Mouse (Mus musculus) CH12.LX (cell line): Measurements from ENCODE around the gene Sik3. TPM values are rescaled to one million over a fixed set of nuclear protein-coding genes. Genes with fewer than 3 reads are reported as not detected.

Experiments
- DNase-seq: peaks from one replicate; pipeline ENCODE4 v3.0.0-alpha.2; 2013; ENCODE audit errors: extremely low read depth
- H3K27ac ChIP-seq: 2 replicates; pipeline ENCODE4 v1.5.1; 2012; ENCODE audit warnings: low read depth, mild to moderate bottlenecking, control low read depth, moderate library complexity; ENCODE audit not compliant: insufficient read depth
- H3K27me3 ChIP-seq: replicated peaks from 2 replicates; pipeline ENCODE3; 2012; ENCODE audit warnings: inconsistent platforms
- H3K36me3 ChIP-seq, 2 experiments: replicated peaks in 1 of 2; 2 replicates each; pipeline versions ENCODE3 to v1.6.1; 2012; ENCODE audit warnings: inconsistent platforms in 1 of 2, low read length in 1 of 2, mild to moderate bottlenecking in 1 of 2, mixed read lengths in 1 of 2, moderate library complexity in 1 of 2; ENCODE audit not compliant: control insufficient read depth in 1 of 2, insufficient read depth in 1 of 2
- H3K4me1 ChIP-seq, 2 experiments: 2 replicates each; pipeline ENCODE4 v1.6.1; 2012; ENCODE audit warnings: inconsistent platforms in 1 of 2, moderate library complexity in 1 of 2; ENCODE audit not compliant: insufficient read depth in 2 of 2, control insufficient read depth in 1 of 2
- H3K4me2 ChIP-seq: 2 replicates; pipeline ENCODE4 v1.6.1; 2012; ENCODE audit warnings: low read depth, mild to moderate bottlenecking, control low read depth; ENCODE audit not compliant: poor library complexity, insufficient read depth, severe bottlenecking
- H3K4me3 ChIP-seq, 3 experiments: fragments of 150-350 bp in 1 of 3; sonication (generic) in 1 of 3; replicated peaks in 1 of 3; 2 replicates each; pipeline versions ENCODE3 to v1.5.1; 2011 to 2012; ENCODE audit warnings: low read depth in 2 of 3, low read length in 2 of 3, mild to moderate bottlenecking in 2 of 3, moderate library complexity in 2 of 3, control low read depth in 1 of 3, improper control_type of control experiment in 1 of 3, inconsistent platforms in 1 of 3, mixed read lengths in 1 of 3; ENCODE audit not compliant: poor library complexity in 1 of 3
- H3K79me2 ChIP-seq: replicated peaks from 2 replicates; pipeline ENCODE4 v1.6.1; 2012; ENCODE audit warnings: mild to moderate bottlenecking, moderate library complexity; ENCODE audit not compliant: control insufficient read depth, poor library complexity, insufficient read depth, severe bottlenecking; ENCODE audit errors: extremely low read depth
- H3K9ac ChIP-seq: 2 replicates; pipeline ENCODE4 v1.6.1; 2012; ENCODE audit warnings: low read depth, mild to moderate bottlenecking, control low read depth, moderate library complexity; ENCODE audit not compliant: insufficient read depth
- H3K9me3 ChIP-seq: replicated peaks from 2 replicates; pipeline ENCODE3; 2012; ENCODE audit warnings: low read length, inconsistent platforms, mixed read lengths
- BHLHE40 ChIP-seq: IDR thresholded peaks from 2 replicates; pipeline ENCODE4 v1.6.1; 2011; ENCODE audit warnings: mild to moderate bottlenecking, low read depth, low read length, improper control_type of control experiment
- CHD2 ChIP-seq: IDR thresholded peaks from 2 replicates; pipeline ENCODE4 v1.6.1; 2011; ENCODE audit warnings: low read length, improper control_type of control experiment
- ELF1 ChIP-seq: IDR thresholded peaks from 2 replicates; pipeline ENCODE4 v1.6.1; 2014; ENCODE audit warnings: low read depth, mild to moderate bottlenecking, inconsistent platforms, low read length, improper control_type of control experiment
- ETS1 ChIP-seq: conservative IDR thresholded peaks from 2 replicates; pipeline ENCODE4 v1.6.1; 2012; ENCODE audit warnings: low read depth, mild to moderate bottlenecking, inconsistent platforms, low read length, improper control_type of control experiment, moderate library complexity
- IRF4 ChIP-seq: IDR thresholded peaks from 2 replicates; pipeline ENCODE4 v1.6.1; 2014; ENCODE audit warnings: low read depth, mild to moderate bottlenecking, inconsistent platforms, low read length, improper control_type of control experiment
- JUN ChIP-seq: IDR thresholded peaks from 2 replicates; pipeline ENCODE4 v1.6.1; 2011; ENCODE audit warnings: low read depth, mild to moderate bottlenecking, low read length, improper control_type of control experiment, moderate library complexity; ENCODE audit not compliant: insufficient read depth
- MAFK ChIP-seq: IDR thresholded peaks from 2 replicates; pipeline ENCODE4 v1.6.1; 2011; ENCODE audit warnings: low read length, improper control_type of control experiment; ENCODE audit not compliant: insufficient replicate concordance
- MEF2A ChIP-seq: IDR thresholded peaks from 2 replicates; pipeline ENCODE4 v1.6.1; 2014; ENCODE audit warnings: low read depth, mild to moderate bottlenecking, inconsistent platforms, low read length, improper control_type of control experiment, borderline replicate concordance
- MYC ChIP-seq: IDR thresholded peaks from 2 replicates; pipeline ENCODE4 v1.6.1; 2011; ENCODE audit warnings: low read depth, mild to moderate bottlenecking, improper control_type of control experiment, low read length
- NELFE ChIP-seq: IDR thresholded peaks from 2 replicates; pipeline ENCODE4 v1.6.1; 2011; ENCODE audit warnings: low read depth, low read length, improper control_type of control experiment
- NRF1 ChIP-seq: IDR thresholded peaks from 2 replicates; pipeline ENCODE4 v1.6.1; 2014; ENCODE audit warnings: low read depth, mild to moderate bottlenecking, inconsistent platforms, low read length, improper control_type of control experiment, moderate library complexity
- PAX5 ChIP-seq: IDR thresholded peaks from 2 replicates; pipeline ENCODE4 v1.6.1; 2012; ENCODE audit warnings: low read length, inconsistent platforms, mixed read lengths
- POLR2A ChIP-seq: IDR thresholded peaks from 2 replicates; pipeline ENCODE4 v1.6.1; 2011; ENCODE audit warnings: low read depth, mild to moderate bottlenecking, improper control_type of control experiment, low read length
- RAD21 ChIP-seq: IDR thresholded peaks from 2 replicates; pipeline ENCODE4 v1.6.1; 2011; ENCODE audit warnings: low read depth, mild to moderate bottlenecking, low read length, improper control_type of control experiment, moderate library complexity
- RCOR1 ChIP-seq: conservative IDR thresholded peaks from 2 replicates; pipeline ENCODE4 v1.6.1; 2012; ENCODE audit warnings: low read depth, mild to moderate bottlenecking, inconsistent platforms, low read length, improper control_type of control experiment
- SIN3A ChIP-seq: IDR thresholded peaks from 2 replicates; pipeline ENCODE4 v1.6.1; 2012; ENCODE audit warnings: low read length, improper control_type of control experiment, inconsistent platforms
- SMC3 ChIP-seq: IDR thresholded peaks from 2 replicates; pipeline ENCODE4 v1.6.1; 2011; ENCODE audit warnings: low read depth, low read length, improper control_type of control experiment
- TBP ChIP-seq: conservative IDR thresholded peaks from 2 replicates; pipeline ENCODE4 v1.6.1; 2011; ENCODE audit warnings: low read depth, low read length, improper control_type of control experiment
- TCF12 ChIP-seq: IDR thresholded peaks from 2 replicates; pipeline ENCODE4 v1.6.1; 2014; ENCODE audit warnings: low read depth, mild to moderate bottlenecking, inconsistent platforms, low read length, improper control_type of control experiment
- UBTF ChIP-seq: IDR thresholded peaks from 2 replicates; pipeline ENCODE4 v1.6.1; 2012; ENCODE audit warnings: low read depth, mild to moderate bottlenecking, inconsistent platforms, low read length, improper control_type of control experiment, moderate library complexity
- USF2 ChIP-seq: conservative IDR thresholded peaks from 2 replicates; pipeline ENCODE4 v1.6.1; 2011; ENCODE audit warnings: low read depth, low read length, improper control_type of control experiment
- ZC3H11A ChIP-seq: IDR thresholded peaks from 2 replicates; pipeline ENCODE4 v1.6.1; 2012; ENCODE audit warnings: low read depth, mild to moderate bottlenecking, inconsistent platforms, low read length, improper control_type of control experiment
- ZMIZ1 ChIP-seq: IDR thresholded peaks from 2 replicates; pipeline ENCODE4 v1.6.1; 2012; ENCODE audit warnings: low read depth, mild to moderate bottlenecking, inconsistent platforms, low read length, improper control_type of control experiment
- ZNF384 ChIP-seq: IDR thresholded peaks from 2 replicates; pipeline ENCODE4 v1.6.1; 2012; ENCODE audit warnings: low read depth, low read length, improper control_type of control experiment, inconsistent platforms
- dilution Hi-C: fragments of 300-500 bp; cut with MboI; formaldehyde crosslinking; loops from 2 replicates; pipeline ENCODE4 v1.14.3; 2020; ENCODE audit warnings: low sequenced_read_pairs; ENCODE audit not compliant: extremely low pct_unique_long_range_greater_than_20kb, extremely low pct_ligation_motif_present
- in situ Hi-C: fragments of 300-500 bp; cut with MboI; formaldehyde crosslinking; loops from 3 replicates; pipeline ENCODE4 v1.14.3; 2019; ENCODE audit warnings: low sequenced_read_pairs, low pct_ligation_motif_present, low pct_unique_long_range_greater_than_20kb, mixed read lengths
- polyA plus RNA-seq: library from polyadenylated mRNA; unstranded; fragments of >175 nt; gene quantifications from 2 replicates; pipeline ENCODE4 v1.2.1, GENCODE M21; 2012; ENCODE audit warnings: low read depth; ENCODE audit not compliant: insufficient read length
- total RNA-seq, 2 experiments: library from RNA; depleted of rRNA; stranded (reverse); fragments of 300-350 nt in 1 of 2; fragments of >200 nt in 1 of 2; gene quantifications; 2 replicates each; pipeline ENCODE4 v1.2.3; 2012 to 2014

The Sik3 gene
- total and polyA plus RNA-seq, 3 experiments, result 14.9 to 29.8 (median 21.4) TPM

- dilution Hi-C loops (no loop called here), in situ Hi-C loops (no loop called here)
- peaks cover 9 to 42% of the 10 kb centered on the region in 2 experiments for H3K36me3 ChIP-seq
- H3K9me3 ChIP-seq, result no peaks in the 10 kb centered on the region
- H3K4me2 ChIP-seq, result no peak overlapping the region
- H3K27me3 ChIP-seq, result no peaks in the 10 kb centered on the region
- peaks cover 9 to 42% of the 10 kb centered on the region in 2 experiments; a peak in 3 of 4 replicates for H3K4me1 ChIP-seq
- no peak overlapping the region for H3K27ac ChIP-seq
- TF ChIP-seq ZMIZ1 (no peak), NELFE (no peak), NRF1 (no peak), MEF2A (no peak), TCF12 (no peak), ELF1 (no peak), USF2 (no peak), BHLHE40 (no peak), MYC (no peak), SIN3A (no peak), MAFK (no peak), CHD2 (no peak)
- H3K9ac ChIP-seq, result no peak overlapping the region
- H3K4me3 ChIP-seq, result no peak overlapping the region
- H3K79me2 ChIP-seq, result no peaks in the 10 kb centered on the region
- DNase-seq, result no peak
Measured at GRCm38 (mm10) chr9:46142492-46142891, 129.9 kb downstream of the Sik3 start.

GRCm38 (mm10) chr9:46144976-46145375 is 132.4 kb downstream of the Sik3 start:
- in situ Hi-C loops, result no loop called here

More at GRCm38 (mm10) chr9:46144976-46145375, 132.4 kb downstream of the Sik3 start:
- H3K4me1 ChIP-seq, result peaks cover 11 to 55% of the 10 kb centered on the region in 2 experiments; a peak in 3 of 4 replicates
- H3K9ac ChIP-seq, result no peak overlapping the region
- no peak overlapping the region for H3K4me3 ChIP-seq
- no peak overlapping the region for H3K4me2 ChIP-seq
- H3K36me3 ChIP-seq, result peaks cover 11 to 44% of the 10 kb centered on the region in 2 experiments
- no peak overlapping the region for H3K27ac ChIP-seq
- DNase-seq, result no peak
- TF ChIP-seq RAD21 (no peak), NELFE (no peak), IRF4 (no peak), ZMIZ1 (no peak), POLR2A (no peak), JUN (no peak), SMC3 (no peak), TBP (no peak), RCOR1 (no peak), ZNF384 (no peak), ETS1 (no peak), UBTF (no peak), ZC3H11A (no peak), NRF1 (no peak), MEF2A (no peak), PAX5 (no peak)
- no peaks in the 10 kb centered on the region for H3K79me2 ChIP-seq
- no peaks in the 10 kb centered on the region for H3K27me3 ChIP-seq
- dilution Hi-C loops, result no loop called here
- H3K9me3 ChIP-seq, result no peaks in the 10 kb centered on the region
